Mouse (Mus musculus) MEL-GATA-1-ER (cell line): ENCODE data around the gene Psmb3.
A peak's percentile ranks its signal among the peaks of the same experiment; 100 is the strongest.
"Not testable (repeated sequence)": the region's sequence is repeated elsewhere in the genome, so short reads cannot be mapped to it uniquely, and the experiment has no call there.

ENCODE experiments used
- DNase-seq: peaks from one replicate; pipeline ENCODE4 v3.0.0-alpha.2; 2012; ENCODE audit warnings: low read depth; ENCODE audit errors: extremely low read depth

The Psmb3 gene

GRCm38 (mm10) chr11:97694921-97695711 lies 8.1 kb upstream of the Psmb3 start:
- no peak for DNase-seq

- no peak for DNase-seq
Observed at GRCm38 (mm10) chr11:97695712-97696401, 7.3 kb upstream of the Psmb3 start.

GRCm38 (mm10) chr11:97696669-97697068 lies 6.5 kb upstream of the Psmb3 start:
- no peak for DNase-seq

GRCm38 (mm10) chr11:97697199-97697890 lies 5.9 kb upstream of the Psmb3 start:
- DNase-seq = no peak

DNA sequence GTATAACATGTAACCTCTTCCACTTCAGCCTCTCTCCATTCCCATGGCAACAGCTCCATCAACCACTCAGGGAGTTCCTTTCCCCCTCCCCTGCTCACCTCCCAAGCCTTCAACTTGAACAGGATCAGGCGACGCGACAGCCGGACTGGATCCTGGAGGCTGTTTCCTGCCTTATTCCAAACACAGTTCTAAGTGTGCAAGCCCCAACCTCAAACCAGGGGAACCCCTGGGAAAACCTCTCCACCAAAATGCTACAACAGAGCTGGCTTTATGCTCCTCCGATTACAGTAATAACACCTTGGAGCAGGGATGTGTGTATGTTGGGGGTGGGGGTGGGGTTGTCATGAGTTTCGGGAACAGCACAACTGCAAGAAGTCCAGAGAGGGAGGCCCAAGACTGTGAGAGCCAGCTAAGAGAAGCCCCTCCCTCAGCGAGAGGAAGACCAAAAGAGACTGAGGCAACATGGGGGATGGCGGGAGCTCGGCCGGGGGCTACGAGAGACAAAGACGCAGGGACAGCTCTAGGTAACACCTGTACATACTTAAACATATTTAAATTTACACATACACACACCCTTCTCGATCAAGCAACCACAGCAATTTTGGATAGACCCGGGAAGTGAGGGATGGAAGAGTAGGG lies 5.2 kb upstream of the Psmb3 start:
- DNase-seq = no peak

DNA sequence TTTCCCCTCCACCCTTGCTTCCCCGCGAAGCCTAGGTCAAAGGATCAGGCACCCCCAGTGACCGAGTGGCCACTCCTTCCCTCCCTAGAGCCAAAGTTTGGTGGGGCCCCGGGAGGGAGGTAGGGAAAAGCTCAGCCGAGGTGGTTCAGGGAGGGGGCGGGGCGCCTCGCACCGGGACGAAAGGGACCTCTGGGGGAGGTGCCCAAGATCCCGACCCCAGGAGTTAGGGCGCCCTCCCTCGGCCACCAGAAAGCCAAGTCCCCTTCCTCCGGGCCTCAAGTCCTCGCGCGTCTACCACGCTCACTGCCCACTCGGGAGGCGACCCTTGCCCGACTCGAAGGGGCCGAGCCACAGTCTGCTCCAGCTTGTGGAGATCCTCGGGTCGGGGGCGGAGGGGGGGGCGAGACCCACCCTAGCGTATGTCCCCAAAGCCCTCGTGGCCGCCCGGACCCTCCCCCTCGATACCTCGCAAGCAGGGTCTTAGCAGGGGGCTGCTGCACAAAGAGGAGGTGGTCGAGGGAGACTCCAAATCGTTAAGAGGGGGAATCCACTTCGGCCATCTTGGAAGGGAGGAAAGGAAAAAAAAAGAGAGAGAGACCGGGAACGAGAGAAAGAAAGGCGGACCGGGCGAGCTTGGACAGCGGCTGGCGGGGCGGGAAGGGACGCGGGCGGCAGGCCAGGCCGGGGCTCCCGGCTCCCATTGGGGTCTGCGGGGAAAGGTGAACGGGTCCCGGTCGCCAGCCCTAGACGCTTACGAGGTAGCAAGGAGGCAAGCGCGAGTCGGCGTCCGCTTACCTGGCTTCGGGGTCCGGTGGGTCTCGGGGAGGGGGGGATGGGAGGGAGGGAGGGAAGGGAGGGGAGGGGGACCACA lies 4.2 kb upstream of the Psmb3 start:
- no peak for DNase-seq

- peak; percentile 62 for DNase-seq
Observed at GRCm38 (mm10) chr11:97699626-97700002, 3.6 kb upstream of the Psmb3 start.

DNA sequence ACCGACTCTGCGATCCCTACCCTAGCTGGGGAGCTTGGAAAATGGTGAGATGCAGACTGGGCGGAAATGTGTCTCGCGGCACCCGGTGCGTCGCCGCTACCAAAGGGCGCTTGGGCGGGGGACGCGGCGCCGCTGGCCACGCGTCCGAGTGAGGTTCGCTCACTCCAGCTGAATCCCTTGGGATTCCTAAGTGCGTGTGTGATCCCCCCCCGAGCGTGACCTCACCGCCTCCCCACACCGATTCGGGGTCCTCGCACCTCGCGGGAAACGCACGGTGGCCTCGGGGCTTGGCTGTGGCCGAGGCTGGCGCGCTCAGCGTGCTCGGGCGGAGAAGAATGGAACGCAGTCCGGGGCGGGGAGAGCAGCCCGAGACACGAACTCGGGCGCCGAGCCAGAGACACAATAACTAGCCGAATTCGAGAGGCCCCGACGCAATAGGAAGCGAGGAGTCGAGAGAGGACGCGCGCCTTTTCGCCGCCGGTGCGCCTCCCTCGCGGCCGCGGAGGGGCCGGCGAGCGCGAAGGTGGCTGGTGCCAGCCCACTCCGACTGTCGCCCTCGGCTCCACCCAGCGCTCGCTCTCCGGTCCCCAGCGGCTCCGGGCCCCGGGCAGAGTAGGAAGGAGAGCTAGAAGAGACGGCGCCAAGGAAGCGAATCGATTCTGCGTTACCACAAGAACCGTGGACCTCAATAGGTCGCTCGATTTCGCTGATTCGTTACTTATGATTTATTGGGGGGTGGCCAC lies 3.0 kb upstream of the Psmb3 start, which contains the start of gene Pcgf2:
Pcgf2 (minus strand) TSS at position 495 of the 743 bp plus-strand sequence.
- no peak for DNase-seq

DNA sequence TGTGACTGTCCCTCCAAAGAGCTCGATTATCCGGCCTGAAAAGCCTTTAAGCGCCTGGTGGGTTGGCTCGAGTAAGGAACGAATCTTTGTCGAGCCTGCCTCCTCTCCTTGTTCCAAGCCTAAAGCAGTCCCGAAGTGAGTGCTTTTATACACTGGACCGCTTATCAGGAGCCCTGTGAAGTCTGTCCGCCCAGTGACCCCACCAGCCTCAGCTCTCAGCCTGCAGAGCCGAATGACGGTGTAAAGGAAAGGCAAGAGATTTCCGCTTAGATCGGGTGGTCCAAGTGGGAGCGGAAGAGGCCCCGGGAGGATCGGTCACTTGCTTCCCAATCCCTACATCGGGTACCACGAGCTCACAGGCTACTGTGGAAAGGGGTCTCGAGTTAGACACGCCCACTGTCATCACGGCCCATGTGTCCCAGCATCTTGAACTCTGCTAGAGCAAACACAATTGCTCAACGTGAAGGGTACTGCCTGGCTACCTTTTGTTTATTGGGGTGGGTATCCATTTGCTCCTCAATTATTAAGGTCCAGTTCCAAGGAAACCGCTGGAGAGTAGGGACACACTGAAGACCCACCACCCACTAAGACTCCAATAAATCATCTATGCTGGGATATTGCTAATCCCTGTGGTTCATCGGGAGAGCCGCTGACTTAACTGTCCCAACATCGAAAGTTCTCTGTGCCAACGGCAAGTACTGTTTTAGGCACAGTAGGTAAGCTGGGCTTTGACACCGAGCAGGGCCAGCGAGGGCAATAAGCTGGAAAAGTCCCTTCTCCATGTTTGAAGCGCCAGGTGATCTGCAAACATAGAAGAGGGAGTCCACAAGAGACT lies 2.2 kb upstream of the Psmb3 start:
- DNase-seq = no peak

GRCm38 (mm10) chr11:97701581-97702392 lies 1.4 kb upstream of the Psmb3 start:
- peak; percentile 51 for DNase-seq

DNA sequence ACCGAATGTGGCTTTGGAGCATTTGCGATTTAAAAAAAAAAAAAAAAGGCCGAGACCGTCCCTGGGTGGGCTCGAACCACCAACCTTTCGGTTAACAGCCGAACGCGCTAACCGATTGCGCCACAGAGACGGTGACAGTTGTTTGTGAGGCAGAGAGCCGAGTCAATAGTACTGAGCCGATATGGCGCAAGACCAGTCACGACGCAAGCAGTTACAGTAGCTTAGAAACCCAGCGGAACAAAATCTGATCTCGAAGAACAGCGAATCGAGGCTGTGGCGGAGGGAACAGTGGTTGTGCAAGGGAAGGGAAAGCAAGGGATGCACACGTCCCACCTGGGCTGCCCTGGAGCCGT lies 830 bp upstream of the Psmb3 start:
- DNase-seq = peak; percentile 54

DNA sequence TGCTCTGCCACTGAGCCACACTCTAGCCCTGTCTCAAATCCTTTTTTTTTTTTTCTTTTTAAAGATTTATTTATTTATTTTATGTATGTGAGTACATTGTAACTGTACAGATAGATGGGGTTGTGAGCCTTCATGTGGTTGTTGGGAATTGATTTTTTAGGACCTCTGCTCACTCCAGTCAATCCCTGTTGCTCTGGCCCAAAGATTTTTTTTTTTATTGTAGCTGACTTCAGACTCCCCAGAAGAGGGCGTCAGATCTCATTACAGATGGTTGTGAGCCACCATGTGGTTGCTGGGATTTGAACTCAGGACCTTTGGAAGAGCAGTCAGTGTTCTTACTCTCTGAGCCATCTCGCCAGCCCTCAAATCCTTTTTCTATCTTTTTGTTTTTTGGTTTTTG lies 6.9 kb downstream of the Psmb3 start:
- DNase-seq = not testable (repeated sequence)

GRCm38 (mm10) chr11:97711200-97711900 lies 8.2 kb downstream of the Psmb3 start:
- DNase-seq = no peak

- DNase-seq = no peak
Observed at GRCm38 (mm10) chr11:97712286-97712685, 9.1 kb downstream of the Psmb3 start.

GRCm38 (mm10) chr11:97713896-97714295 lies 10.7 kb downstream of the Psmb3 start:
- DNase-seq = no peak

DNA sequence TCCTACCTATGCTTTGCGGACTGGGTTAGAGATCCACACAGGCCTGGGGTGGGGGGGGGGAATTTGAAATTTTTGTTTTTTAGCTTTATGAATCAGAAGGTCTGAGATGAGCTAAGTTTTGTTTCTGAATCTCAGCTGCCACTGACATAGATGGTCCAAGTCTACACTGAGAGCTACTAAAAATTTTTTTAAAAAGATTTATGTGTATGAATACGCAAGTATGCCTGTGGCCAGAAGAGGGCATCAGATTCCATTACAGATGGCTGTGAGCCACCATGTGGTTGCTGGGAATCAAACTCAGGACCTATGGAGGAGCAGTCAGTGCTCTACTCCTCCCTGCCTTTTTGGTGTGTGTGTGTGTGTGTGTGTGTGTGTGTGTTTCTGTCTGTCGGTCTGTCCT lies 11.2 kb downstream of the Psmb3 start:
- no peak for DNase-seq
